Mouse (Mus musculus) forebrain, embryonic 11.5 days (tissue): ENCODE data around the gene Ephb1. TPM values are rescaled to one million over a fixed set of nuclear protein-coding genes. Genes with fewer than 3 reads are reported as not detected.

Experiments used
- ATAC-seq: fragments of 200-750 bp; cut with Nextera tagmentation; replicated peaks from 2 replicates; pipeline ENCODE4 v1.8.0; 2017; ENCODE audit warnings: moderate TSS enrichment; ENCODE audit not compliant: low FRiP score
- DNase-seq: peaks from one replicate; pipeline ENCODE4 v3.0.0-alpha.2; 2017; ENCODE audit warnings: low spot score
- H3K27ac ChIP-seq: fragments of 300-500 bp; sonication (generic); 2 replicates; pipeline ENCODE4 v1.5.1; 2014; ENCODE audit warnings: low read depth, low read length
- H3K27me3 ChIP-seq: fragments of 300-500 bp; sonication (generic); 2 replicates; pipeline ENCODE4 v1.6.1; 2014; ENCODE audit warnings: mild to moderate bottlenecking, low read length, mixed read lengths; ENCODE audit not compliant: control insufficient read depth, insufficient read depth
- H3K36me3 ChIP-seq: fragments of 300-500 bp; sonication (generic); 2 replicates; pipeline ENCODE4 v1.6.1; 2014; ENCODE audit warnings: mild to moderate bottlenecking, low read length, moderate library complexity, mixed read lengths; ENCODE audit not compliant: control insufficient read depth, insufficient read depth
- H3K4me1 ChIP-seq: fragments of 300-500 bp; sonication (generic); replicated peaks from 2 replicates; pipeline ENCODE4 v1.6.1; 2014; ENCODE audit warnings: low read length, mixed read lengths; ENCODE audit not compliant: control insufficient read depth, insufficient read depth
- H3K4me2 ChIP-seq: fragments of 300-500 bp; sonication (generic); 2 replicates; pipeline ENCODE4 v1.6.1; 2014; ENCODE audit warnings: low read depth, mild to moderate bottlenecking, low read length, moderate library complexity, mixed read lengths; ENCODE audit not compliant: severe bottlenecking
- H3K4me3 ChIP-seq: fragments of 300-500 bp; sonication (generic); 2 replicates; pipeline ENCODE4 v1.5.1; 2014; ENCODE audit warnings: low read depth, low read length
- H3K9ac ChIP-seq: fragments of 300-500 bp; sonication (generic); 2 replicates; pipeline ENCODE4 v1.6.1; 2014; ENCODE audit warnings: low read length
- H3K9me3 ChIP-seq: fragments of 300-500 bp; sonication (generic); 2 replicates; pipeline ENCODE4 v1.6.1; 2016; ENCODE audit warnings: low read length, mixed read lengths; ENCODE audit not compliant: control insufficient read depth
- WGBS: fragments of 180-500 bp; shearing (Covaris S2); extraction: QIAGEN DNeasy Blood & Tissue Kit; methylation state at CpG from one replicate; pipeline ENCODE4 v1.1.7; 2014; 5-methylcytosine and 5-hydroxymethylcytosine counted together
- polyA plus RNA-seq: library from polyadenylated mRNA; unstranded; fragments of >200 nt; fragmentation: Nextera tagmentation; extraction: Ambion mirVana; gene quantifications from 2 replicates; pipeline ENCODE4 v1.2.1, GENCODE M21; 2014

Ephb1 gene
- polyA plus RNA-seq, 1 experiment from 2014 or later: 19.9 TPM

DNA sequence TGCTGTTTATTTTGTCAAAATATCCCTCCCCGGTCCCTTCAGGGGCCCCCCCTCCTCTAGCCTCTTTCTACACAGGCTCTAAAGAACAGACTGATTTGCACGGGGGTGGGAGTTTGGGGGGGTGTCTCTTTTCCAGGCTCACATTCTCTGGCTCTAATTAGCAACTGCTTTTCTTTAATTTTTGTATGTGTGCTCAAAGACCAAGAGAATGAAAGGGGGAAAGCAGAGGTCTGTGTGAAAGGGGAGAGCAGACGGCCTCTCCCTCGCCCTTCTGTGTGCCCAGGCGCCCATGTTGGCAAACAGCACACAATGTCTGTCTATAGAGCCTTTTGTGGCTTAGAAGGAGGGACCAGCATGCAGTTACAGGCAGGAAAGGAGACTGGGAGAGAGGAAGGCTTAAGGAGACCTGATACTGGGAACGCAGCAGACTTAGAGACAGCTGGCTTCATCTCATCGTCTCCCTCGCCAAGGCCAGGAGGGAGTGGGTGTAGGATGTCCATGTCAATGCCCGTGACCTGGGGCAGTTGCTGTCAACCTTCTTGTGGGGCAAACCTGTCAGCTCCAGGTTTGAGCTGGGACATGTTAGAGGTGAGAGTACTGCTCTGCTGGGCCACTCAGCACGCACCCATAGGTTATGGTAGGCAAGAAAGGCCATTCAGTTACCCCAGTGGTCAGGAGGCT is 172.5 kb downstream of the Ephb1 start:
- WGBS: 24% methylated on average over 10 of the region's 10 CpGs
- no peaks in the 10 kb centered on the region for H3K9me3 ChIP-seq
- ATAC-seq (peak; percentile 73), DNase-seq (peak; percentile 70)
- peak overlapping the region; percentile 27; the same call in 1 of the 2 replicates for H3K27ac ChIP-seq
- H3K9ac ChIP-seq: no peak overlapping the region
- no peak overlapping the region for H3K4me3 ChIP-seq
- H3K4me2 ChIP-seq: peak overlapping the region; percentile 6; the same call in 1 of the 2 replicates
- peaks cover 25% of the 10 kb centered on the region for H3K27me3 ChIP-seq
- peaks cover 11% of the 10 kb centered on the region; the same call in 1 of the 2 replicates for H3K4me1 ChIP-seq
- H3K36me3 ChIP-seq: no peaks in the 10 kb centered on the region

- H3K27me3 ChIP-seq: peaks cover 24% of the 10 kb centered on the region
- H3K4me3 ChIP-seq: no peak overlapping the region
- ATAC-seq (peak; percentile 63), DNase-seq (no peak)
- H3K4me2 ChIP-seq: no peak overlapping the region
- no peak overlapping the region for H3K9ac ChIP-seq
- WGBS: 20% methylated on average over 3 of the region's 3 CpGs
- H3K36me3 ChIP-seq: no peaks in the 10 kb centered on the region
- no peak overlapping the region for H3K27ac ChIP-seq
- no peaks in the 10 kb centered on the region for H3K9me3 ChIP-seq
- peaks cover 11% of the 10 kb centered on the region; the same call in 1 of the 2 replicates for H3K4me1 ChIP-seq
These were observed 173.2 kb downstream of the Ephb1 start for GRCm38 (mm10) chr9:102181276-102181675.

- Histone ChIP-seq H3K9ac (no peak overlapping the region), H3K4me2 (no peak overlapping the region), H3K4me1 (peaks cover 11% of the 10 kb centered on the region; the same call in 1 of the 2 replicates), H3K36me3 (no peaks in the 10 kb centered on the region), H3K27me3 (peaks cover 19% of the 10 kb centered on the region), H3K4me3 (no peak overlapping the region), H3K9me3 (no peaks in the 10 kb centered on the region), H3K27ac (no peak overlapping the region)
- DNase-seq (no peak), ATAC-seq (no peak)
- 24% methylated on average over 2 of the region's 2 CpGs for whole genome bisulfite sequencing
These were observed 174.0 kb downstream of the Ephb1 start for GRCm38 (mm10) chr9:102180486-102180885.

DNA sequence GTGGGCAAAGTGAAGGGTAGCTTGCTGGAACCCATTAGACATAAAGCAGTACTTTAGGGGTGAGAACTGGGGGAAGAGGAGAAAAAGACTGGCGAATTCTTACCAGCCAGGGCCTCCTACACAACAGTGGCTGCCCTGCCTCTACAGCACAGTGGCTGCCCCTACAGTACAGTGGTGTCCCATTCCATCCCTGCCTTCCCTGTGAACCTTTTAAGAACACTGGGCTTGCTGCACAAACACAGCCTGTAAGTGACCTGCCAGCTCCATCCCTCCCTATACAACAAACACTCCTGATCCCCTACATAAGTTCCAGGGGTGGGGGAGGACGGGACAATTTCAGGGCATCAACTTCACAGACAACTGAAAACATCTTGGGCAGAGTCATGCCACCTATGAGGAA is 174.4 kb downstream of the Ephb1 start:
- peaks cover 11% of the 10 kb centered on the region; the same call in 1 of the 2 replicates for H3K4me1 ChIP-seq
- 69% methylated on average over 2 of the region's 2 CpGs for WGBS
- no peak overlapping the region for H3K4me3 ChIP-seq
- no peaks in the 10 kb centered on the region for H3K9me3 ChIP-seq
- no peaks in the 10 kb centered on the region for H3K36me3 ChIP-seq
- ATAC-seq: no peak
- DNase-seq: no peak
- peaks cover 16% of the 10 kb centered on the region for H3K27me3 ChIP-seq
- H3K4me2 ChIP-seq: no peak overlapping the region
- H3K27ac ChIP-seq: no peak overlapping the region
- H3K9ac ChIP-seq: no peak overlapping the region

- H3K4me2 ChIP-seq: no peak overlapping the region
- H3K27me3 ChIP-seq: no peaks in the 10 kb centered on the region
- H3K27ac ChIP-seq: no peak overlapping the region
- H3K9ac ChIP-seq: no peak overlapping the region
- DNase-seq: peak; percentile 46
- no peaks in the 10 kb centered on the region for H3K36me3 ChIP-seq
- no peaks in the 10 kb centered on the region for H3K9me3 ChIP-seq
- WGBS: 76% methylated on average over 7 of the region's 7 CpGs
- H3K4me1 ChIP-seq: no peaks in the 10 kb centered on the region
- H3K4me3 ChIP-seq: no peak overlapping the region
- ATAC-seq: no peak
These were observed 184.8 kb downstream of the Ephb1 start for GRCm38 (mm10) chr9:102169706-102170105.

GRCm38 (mm10) chr9:102155876-102156275 is 198.6 kb downstream of the Ephb1 start:
- Histone ChIP-seq H3K27ac (no peak overlapping the region), H3K9ac (no peak overlapping the region), H3K4me3 (no peak overlapping the region), H3K9me3 (no peaks in the 10 kb centered on the region), H3K36me3 (no peaks in the 10 kb centered on the region), H3K27me3 (no peaks in the 10 kb centered on the region), H3K4me1 (no peaks in the 10 kb centered on the region), H3K4me2 (no peak overlapping the region)
- WGBS: 88% methylated on average over 3 of the region's 3 CpGs
- peak; percentile 11 for DNase-seq
- ATAC-seq: no peak

DNA sequence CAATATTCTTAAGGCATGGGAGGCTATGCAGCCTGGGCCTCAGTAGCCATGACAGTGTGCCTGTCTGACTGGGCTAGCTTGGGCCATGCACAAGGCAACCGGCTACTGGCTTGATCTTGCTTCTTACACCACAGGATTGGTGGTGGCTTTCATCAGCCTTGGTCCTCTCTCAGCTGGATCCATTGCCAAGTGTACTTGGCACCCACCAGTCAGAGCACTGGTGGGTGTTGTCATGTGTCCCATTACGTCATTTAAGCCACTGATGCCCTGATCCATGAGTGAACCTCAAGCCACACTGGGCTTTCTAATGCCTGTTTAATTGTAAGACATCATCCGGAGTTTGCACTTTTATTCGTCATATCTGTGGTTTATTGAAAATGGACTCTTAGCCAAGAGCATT is 215.3 kb downstream of the Ephb1 start:
- ATAC-seq (no peak), DNase-seq (no peak)

GRCm38 (mm10) chr9:102138671-102139070 is 215.8 kb downstream of the Ephb1 start:
- WGBS: 90% methylated on average over 7 of the region's 7 CpGs
- H3K36me3 ChIP-seq: no peaks in the 10 kb centered on the region
- ATAC-seq (no peak), DNase-seq (peak; percentile 4)
- H3K9me3 ChIP-seq: no peaks in the 10 kb centered on the region
- no peak overlapping the region for H3K4me3 ChIP-seq
- H3K4me1 ChIP-seq: no peaks in the 10 kb centered on the region
- no peak overlapping the region for H3K9ac ChIP-seq
- H3K27me3 ChIP-seq: no peaks in the 10 kb centered on the region
- no peak overlapping the region for H3K27ac ChIP-seq
- no peak overlapping the region for H3K4me2 ChIP-seq

More for the DNA sequence above, 215.3 kb downstream of the Ephb1 start:
- Histone ChIP-seq H3K36me3 (no peaks in the 10 kb centered on the region), H3K9ac (no peak overlapping the region), H3K4me1 (no peaks in the 10 kb centered on the region), H3K27me3 (no peaks in the 10 kb centered on the region), H3K4me3 (no peak overlapping the region), H3K4me2 (no peak overlapping the region), H3K9me3 (no peaks in the 10 kb centered on the region), H3K27ac (no peak overlapping the region)
- 93% methylated on average over 4 of the region's 4 CpGs for WGBS

GRCm38 (mm10) chr9:102138187-102138586 is 216.3 kb downstream of the Ephb1 start:
- DNase-seq (peak; percentile 29), ATAC-seq (no peak)
- Histone ChIP-seq H3K4me3 (no peak overlapping the region), H3K9me3 (no peaks in the 10 kb centered on the region), H3K4me1 (no peaks in the 10 kb centered on the region), H3K9ac (no peak overlapping the region), H3K36me3 (no peaks in the 10 kb centered on the region), H3K27ac (no peak overlapping the region), H3K4me2 (no peak overlapping the region), H3K27me3 (no peaks in the 10 kb centered on the region)
